Mouse (Mus musculus) erythroblast, embryonic 14.5 days (primary cell): ENCODE results near the gene Kat6b.

ENCODE experiments used
- GATA1 ChIP-seq: IDR thresholded peaks from 2 replicates; pipeline ENCODE4 v1.6.1; 2012; ENCODE audit warnings: low read length, inconsistent platforms, mixed read lengths
- TAL1 ChIP-seq: IDR thresholded peaks from 3 replicates; pipeline ENCODE4 v1.6.1; 2012; ENCODE audit warnings: low read length, inconsistent platforms, mixed read lengths

DNA sequence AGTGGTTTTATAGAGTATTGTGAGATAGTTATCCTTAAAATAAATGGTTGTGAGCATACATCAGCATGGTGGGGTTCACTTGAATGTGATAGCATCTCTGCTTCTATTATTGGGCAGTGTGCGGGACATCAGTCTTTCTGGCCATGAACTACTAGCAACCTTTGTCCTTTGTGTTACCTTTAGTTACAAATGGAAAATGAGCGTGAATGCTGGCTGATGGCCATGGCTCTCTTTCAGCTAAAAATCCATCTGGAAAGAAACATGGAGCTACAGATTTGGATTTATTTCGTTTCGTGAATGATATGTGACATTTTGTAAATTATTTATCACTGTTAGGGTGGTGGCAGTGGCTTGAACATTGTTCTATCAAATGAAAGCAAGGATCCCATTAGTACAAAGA lies 126.5 kb downstream of the Kat6b start:
- TF ChIP-seq GATA1, result no peak
- TF ChIP-seq TAL1, result no peak
